Mouse (Mus musculus) cerebellum, adult 2 months (tissue): ENCODE results near the gene Adprhl1.

Experiments
- CTCF ChIP-seq: fragments of 200-500 bp; IDR thresholded peaks from 2 replicates; pipeline ENCODE4 v1.5.1; 2011; ENCODE audit warnings: low read depth, mild to moderate bottlenecking, control low read depth, low read length, moderate library complexity, borderline replicate concordance; ENCODE audit not compliant: insufficient read depth
- POLR2A ChIP-seq: fragments of 200-500 bp; IDR thresholded peaks from 2 replicates; pipeline ENCODE4 v1.6.1; 2011; ENCODE audit warnings: low read length, control low read depth, borderline replicate concordance; ENCODE audit not compliant: insufficient read depth

GRCm38 (mm10) chr8:13287304-13287691 is 33.3 kb upstream of the Adprhl1 start:
- TF ChIP-seq CTCF (no peak), POLR2A (no peak)
